Mouse (Mus musculus): ENCODE data around the gene Wwp2.

DNA sequence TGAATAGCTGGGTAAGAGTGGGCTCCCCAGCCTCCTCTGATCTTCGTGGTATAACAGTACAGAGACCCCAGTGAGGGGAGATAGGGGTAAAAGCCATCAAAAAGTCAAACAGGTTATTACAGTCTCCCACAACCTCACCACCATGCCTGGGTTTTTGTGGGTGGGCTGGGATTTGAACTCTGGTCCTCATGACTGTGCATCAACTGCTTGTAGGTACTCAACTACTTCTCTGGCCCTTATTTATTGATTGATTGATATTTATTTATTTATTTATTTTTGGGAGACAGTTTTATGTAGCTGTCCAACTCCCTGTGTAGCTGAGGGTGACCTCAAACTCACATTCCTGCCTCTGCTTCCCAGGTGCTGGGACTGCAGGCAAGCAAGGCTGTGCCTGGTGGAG lies 161.6 kb downstream of the Wwp2 start:
- no peak for TF ChIP-seq CHD1 (IDR thresholded peaks at IDR 0.05; ENCODE audit: low read depth, low read length)
- no peak for TF ChIP-seq CTCF (IDR thresholded peaks at IDR 0.05 in 2 of 3, conservative IDR thresholded peaks at IDR 0.05 in 1 of 3; ENCODE audit: control insufficient read depth in 1 of 3, insufficient read depth in 1 of 3, low read depth in 2 of 3, low read length in 3 of 3, poor library complexity in 1 of 3, severe bottlenecking in 1 of 3)
- TF ChIP-seq MAFK (IDR thresholded peaks at IDR 0.05; ENCODE audit: borderline replicate concordance, low read depth, low read length) = no peak
- TF ChIP-seq GATA1 (IDR thresholded peaks at IDR 0.05; ENCODE audit: low read depth, low read length) = no peak
- TF ChIP-seq MAZ (IDR thresholded peaks at IDR 0.05; ENCODE audit: low read depth, low read length) = no peak
- TF ChIP-seq POLR2A (IDR thresholded peaks at IDR 0.05; ENCODE audit: control insufficient read depth in 1 of 2, insufficient read depth in 1 of 2, low read depth in 1 of 2, low read length in 2 of 2, poor library complexity in 1 of 2) = no peak
- TF ChIP-seq NELFE (IDR thresholded peaks at IDR 0.05; ENCODE audit: low read depth, low read length) = no peak
- TF ChIP-seq MXI1 (IDR thresholded peaks at IDR 0.05; ENCODE audit: low read depth, low read length) = no peak
- TF ChIP-seq E2F4 (IDR thresholded peaks at IDR 0.05; ENCODE audit: borderline replicate concordance, low read depth, low read length) = no peak
- TF ChIP-seq MAX (IDR thresholded peaks at IDR 0.05; ENCODE audit: low read length) = no peak
- TF ChIP-seq SIN3A (IDR thresholded peaks at IDR 0.05; ENCODE audit: low read length) = no peak
- no peak for TF ChIP-seq KAT2A (conservative IDR thresholded peaks at IDR 0.05; ENCODE audit: low read depth, low read length)
- TF ChIP-seq EP300 (IDR thresholded peaks at IDR 0.05; ENCODE audit: low read depth in 1 of 2, low read length in 2 of 2) = no peak
- no peak for TF ChIP-seq MYB (IDR thresholded peaks at IDR 0.05; ENCODE audit: low read depth, low read length)

All from MEL (cell line).